Mouse (Mus musculus): ENCODE results near the gene Gpatch3.

Gpatch3 gene

DNA sequence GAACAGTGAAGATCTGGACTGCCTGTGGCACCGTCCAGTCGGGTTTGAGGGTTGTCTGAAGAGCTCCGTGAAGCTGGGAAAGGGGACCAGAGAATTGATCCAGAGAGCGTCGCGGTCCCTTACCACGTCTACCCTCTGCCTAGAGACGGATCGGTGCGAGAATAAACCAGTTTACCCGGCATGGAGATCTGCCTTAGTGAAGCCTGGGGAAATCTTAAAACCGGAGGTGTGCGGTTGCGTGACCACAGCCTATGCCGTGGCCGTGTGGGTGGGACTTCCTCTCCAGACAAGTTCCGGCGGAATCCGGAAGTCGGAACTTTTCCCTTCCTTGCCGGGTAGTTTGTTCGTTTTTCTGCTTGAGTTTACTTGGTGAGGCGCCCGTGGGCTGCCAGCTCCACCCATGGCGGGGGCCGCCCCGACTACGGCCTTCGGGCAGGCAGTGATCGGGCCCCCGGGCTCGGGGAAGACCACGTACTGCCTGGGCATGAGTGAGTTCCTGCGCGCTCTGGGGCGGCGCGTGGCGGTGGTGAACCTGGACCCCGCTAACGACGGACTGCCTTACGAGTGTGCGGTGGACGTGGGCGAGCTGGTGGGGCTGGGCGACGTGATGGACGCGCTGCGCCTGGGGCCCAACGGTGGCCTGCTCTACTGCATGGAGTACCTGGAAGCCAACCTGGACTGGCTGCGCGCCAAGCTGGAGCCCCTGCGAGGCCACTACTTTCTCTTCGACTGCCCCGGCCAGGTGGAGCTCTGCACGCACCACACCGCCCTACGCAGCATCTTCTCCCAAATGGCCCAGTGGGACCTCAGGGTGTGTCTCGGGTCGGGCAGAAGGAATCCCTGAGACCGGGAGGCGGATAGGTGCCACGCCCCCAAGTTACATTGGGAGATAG lies 9.8 kb downstream of the Gpatch3 start, which contains the start of gene Gpn2:
Gene Gpn2 (plus strand): TSS at position 304 of the 893 bp plus-strand sequence.
- in situ Hi-C loops (cut with MboI; ENCODE audit: unreplicated experiment in 2 of 2) = no loop called here

GRCm38 (mm10) chr4:133592570-133592969 lies 18.0 kb downstream of the Gpatch3 start:
- in situ Hi-C loops (cut with MboI; ENCODE audit: unreplicated experiment in 2 of 2) = loop anchor here (5.0 to 10.0 kb wide), 3 partner anchors 162 to 315 kb away; partner anchors contain the start of gene Arid1a (in 1 of the 2)

DNA sequence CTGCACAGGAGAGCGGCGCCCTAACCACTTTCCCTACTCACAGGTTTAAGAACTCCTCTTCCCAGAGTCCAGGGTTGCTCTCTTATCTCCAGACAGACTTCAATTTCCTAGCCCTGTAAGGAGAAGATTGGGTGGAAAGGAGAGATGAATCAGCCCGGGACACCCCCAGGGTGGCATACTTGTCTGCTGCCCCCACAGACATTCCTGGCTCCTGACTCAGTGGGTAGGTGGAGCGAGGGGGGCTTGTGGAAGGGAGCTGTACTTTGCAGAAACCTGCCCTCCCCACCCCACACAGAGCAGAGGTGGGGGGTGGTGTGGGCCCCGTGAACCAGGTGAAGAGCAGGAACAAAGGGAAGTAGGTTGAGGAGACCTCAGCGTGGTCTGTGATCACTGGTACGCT lies 21.0 kb downstream of the Gpatch3 start:
- in situ Hi-C loops (cut with MboI; ENCODE audit: unreplicated experiment in 2 of 2) = loop anchor here (5.0 to 10.0 kb wide), 2 partner anchors 159 to 162 kb away; partner anchors contain the start of gene Arid1a (in 2 of the 2)

DNA sequence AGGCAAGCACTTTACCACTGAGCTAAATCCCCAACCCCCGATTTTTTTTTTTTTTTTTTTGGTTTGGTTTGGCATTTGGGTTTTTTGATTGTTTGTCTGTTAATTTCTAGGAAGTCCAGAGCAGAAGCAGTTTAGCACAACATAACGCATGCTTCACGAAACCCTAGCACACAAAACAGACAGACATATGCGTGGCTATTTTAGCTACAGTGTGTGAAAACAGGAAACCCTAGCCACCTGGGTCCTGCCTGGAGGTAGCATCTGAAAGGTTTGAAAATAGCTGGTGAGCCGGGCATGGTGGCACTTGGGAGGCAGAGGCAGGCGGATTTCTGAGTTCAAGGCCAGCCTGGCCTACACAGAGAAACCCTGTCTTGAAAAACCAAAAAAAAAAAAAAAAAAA lies 21.5 kb downstream of the Gpatch3 start:
- in situ Hi-C loops (cut with MboI; ENCODE audit: unreplicated experiment in 2 of 2) = loop anchor here (5.0 to 10.0 kb wide), 2 partner anchors 159 to 161 kb away; partner anchors contain the start of gene Arid1a (in 2 of the 2)

- in situ Hi-C loops (cut with MboI; ENCODE audit: unreplicated experiment in 2 of 2) = loop anchor here (5.0 to 10.0 kb wide), 2 partner anchors 156 to 159 kb away; partner anchors contain the start of gene Arid1a (in 2 of the 2)
Measured at GRCm38 (mm10) chr4:133598616-133599015, 24.1 kb downstream of the Gpatch3 start.

DNA sequence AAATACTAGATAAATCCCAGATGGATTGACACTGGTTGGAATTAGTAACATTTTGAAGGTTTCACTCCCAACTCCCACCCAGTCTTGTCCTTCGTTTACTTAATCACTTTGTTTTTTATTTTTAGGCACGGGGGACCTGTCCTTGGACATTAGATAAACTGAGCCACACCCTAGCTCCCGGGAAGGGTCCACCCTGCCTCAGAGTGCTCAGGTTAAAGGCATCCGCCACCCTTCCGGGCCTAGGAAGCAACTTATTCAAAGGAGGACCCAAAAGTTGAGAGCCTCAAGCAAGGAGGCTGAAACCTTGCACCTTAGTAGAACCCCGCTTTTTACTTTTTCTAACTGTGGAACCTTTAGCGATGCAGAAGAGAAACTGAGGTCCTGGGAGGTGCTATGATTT lies 24.6 kb downstream of the Gpatch3 start:
- in situ Hi-C loops (cut with MboI; ENCODE audit: unreplicated experiment in 2 of 2) = loop anchor here (5.0 to 10.0 kb wide), 2 partner anchors 156 to 158 kb away; partner anchors contain the start of gene Arid1a (in 2 of the 2)

DNA sequence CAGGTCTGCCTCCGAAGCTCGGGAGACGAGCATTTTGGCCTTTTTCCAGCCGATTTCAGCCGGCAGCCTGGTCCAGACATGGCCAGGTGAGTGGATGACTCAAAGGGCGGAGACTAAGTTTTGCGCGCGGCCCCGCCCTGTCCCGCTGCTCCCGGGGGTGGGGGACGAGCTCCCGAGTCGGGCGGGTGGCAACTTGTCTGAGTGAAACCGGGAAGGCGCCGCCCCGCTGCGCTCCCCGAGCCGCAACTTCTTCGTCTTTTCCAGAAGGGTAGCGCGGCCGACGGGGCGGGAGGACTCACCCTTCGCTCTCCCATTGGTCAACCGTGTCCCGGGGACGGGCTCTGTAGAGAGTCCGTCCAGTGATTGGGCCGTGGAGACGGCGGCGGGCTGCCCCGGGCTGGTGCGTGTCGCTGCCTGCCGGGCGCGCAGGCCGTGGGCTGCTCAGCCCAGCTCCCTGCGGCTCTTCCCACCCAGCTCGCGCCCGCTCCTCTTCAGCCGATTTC lies 25.1 kb downstream of the Gpatch3 start:
- in situ Hi-C loops (cut with MboI; ENCODE audit: unreplicated experiment in 2 of 2) = loop anchor here (5.0 to 10.0 kb wide), 2 partner anchors 155 to 158 kb away; partner anchors contain the start of gene Arid1a (in 2 of the 2)

GRCm38 (mm10) chr4:133600306-133600705 lies 25.8 kb downstream of the Gpatch3 start:
- in situ Hi-C loops (cut with MboI; ENCODE audit: unreplicated experiment in 2 of 2) = no loop called here

- in situ Hi-C loops (cut with MboI; ENCODE audit: unreplicated experiment in 2 of 2) = no loop called here
Measured at GRCm38 (mm10) chr4:133601721-133602218, 27.2 kb downstream of the Gpatch3 start, which contains the start of gene Sfn. Gene Sfn (minus strand): TSS chr4:133602168.

- in situ Hi-C loops (cut with MboI; ENCODE audit: unreplicated experiment in 2 of 2) = no loop called here
Measured at GRCm38 (mm10) chr4:133603056-133603455, 28.5 kb downstream of the Gpatch3 start.

- in situ Hi-C loops (cut with MboI; ENCODE audit: unreplicated experiment in 2 of 2) = no loop called here
Measured at GRCm38 (mm10) chr4:133604175-133604574, 29.6 kb downstream of the Gpatch3 start.

DNA sequence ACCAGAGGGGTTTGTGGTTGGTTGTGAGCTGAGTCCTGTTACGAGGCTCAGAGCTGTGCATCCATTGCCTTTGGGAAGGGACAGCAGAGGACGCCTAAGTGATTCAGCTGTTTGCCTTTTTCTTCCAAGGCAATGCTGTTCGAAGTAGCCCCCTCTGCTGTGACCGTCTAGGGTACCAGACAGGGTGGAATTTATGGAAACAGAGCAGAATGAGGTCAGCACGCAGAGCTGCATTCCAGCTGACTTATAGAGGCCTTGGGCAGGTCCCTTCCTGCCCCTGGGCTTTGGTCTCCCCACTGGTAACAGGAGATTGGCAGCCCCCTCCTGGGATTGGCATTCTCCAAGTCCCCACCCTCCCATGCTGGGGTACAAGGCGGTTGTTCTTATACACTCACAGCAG lies 30.3 kb downstream of the Gpatch3 start:
- in situ Hi-C loops (cut with MboI; ENCODE audit: unreplicated experiment in 2 of 2) = loop anchor here (5.0 kb wide), 2 partner anchors 37 to 42 kb away; no protein-coding TSS in a partner anchor

DNA sequence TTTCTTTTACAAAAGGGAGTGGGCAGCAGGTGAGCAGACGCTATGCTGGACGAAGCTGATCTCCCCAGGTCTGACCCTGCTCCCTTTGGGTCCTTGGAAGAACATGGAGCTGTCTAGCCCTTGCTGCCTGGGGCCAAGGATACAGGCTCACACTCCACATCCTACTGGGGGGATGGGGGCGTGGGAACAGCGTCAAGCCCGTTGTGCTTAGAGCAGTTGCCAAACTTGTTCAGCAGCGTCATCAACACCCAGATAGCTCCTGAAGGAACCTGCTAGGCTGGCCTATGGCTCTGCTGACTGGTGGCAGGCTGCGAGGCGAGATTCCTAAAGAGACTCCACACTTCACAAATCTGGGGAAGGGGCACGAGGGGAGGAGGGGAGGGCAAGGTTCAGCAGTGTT lies 30.8 kb downstream of the Gpatch3 start:
- in situ Hi-C loops (cut with MboI; ENCODE audit: unreplicated experiment in 2 of 2) = loop anchor here (5.0 kb wide), 2 partner anchors 37 to 42 kb away; no protein-coding TSS in a partner anchor

GRCm38 (mm10) chr4:133607284-133607683 lies 32.7 kb downstream of the Gpatch3 start:
- in situ Hi-C loops (cut with MboI; ENCODE audit: unreplicated experiment in 2 of 2) = loop anchor here (5.0 kb wide), 2 partner anchors 35 to 40 kb away; no protein-coding TSS in a partner anchor

DNA sequence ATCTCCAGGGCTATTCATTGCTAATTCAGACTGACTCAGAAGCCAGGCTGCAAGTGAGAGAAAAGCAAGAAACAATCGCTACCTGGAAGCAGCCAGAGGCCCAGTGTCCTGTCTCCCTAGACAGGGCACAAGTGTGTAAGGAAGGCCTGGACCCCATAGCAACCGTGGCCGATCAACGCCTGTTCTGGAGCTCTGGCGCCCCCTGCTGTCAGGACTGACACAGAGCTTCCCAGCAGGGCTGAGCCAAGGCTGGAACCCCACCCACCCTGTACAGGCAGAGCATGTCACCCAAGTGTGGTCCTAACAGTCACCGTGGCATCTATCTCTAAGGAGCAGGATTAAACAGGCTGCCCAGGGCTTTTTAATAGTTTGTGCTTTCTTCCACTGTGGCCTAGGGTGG lies 35.2 kb downstream of the Gpatch3 start:
- in situ Hi-C loops (cut with MboI; ENCODE audit: unreplicated experiment in 2 of 2) = loop anchor here (5.0 kb wide), 2 partner anchors 33 to 38 kb away; no protein-coding TSS in a partner anchor

- in situ Hi-C loops (cut with MboI; ENCODE audit: unreplicated experiment in 2 of 2) = no loop called here
Measured at GRCm38 (mm10) chr4:133611815-133612214, 37.3 kb downstream of the Gpatch3 start.

GRCm38 (mm10) chr4:133612416-133612815 lies 37.9 kb downstream of the Gpatch3 start:
- in situ Hi-C loops (cut with MboI; ENCODE audit: unreplicated experiment in 2 of 2) = no loop called here

GRCm38 (mm10) chr4:133613026-133613425 lies 38.5 kb downstream of the Gpatch3 start:
- in situ Hi-C loops (cut with MboI; ENCODE audit: unreplicated experiment in 2 of 2) = no loop called here

DNA sequence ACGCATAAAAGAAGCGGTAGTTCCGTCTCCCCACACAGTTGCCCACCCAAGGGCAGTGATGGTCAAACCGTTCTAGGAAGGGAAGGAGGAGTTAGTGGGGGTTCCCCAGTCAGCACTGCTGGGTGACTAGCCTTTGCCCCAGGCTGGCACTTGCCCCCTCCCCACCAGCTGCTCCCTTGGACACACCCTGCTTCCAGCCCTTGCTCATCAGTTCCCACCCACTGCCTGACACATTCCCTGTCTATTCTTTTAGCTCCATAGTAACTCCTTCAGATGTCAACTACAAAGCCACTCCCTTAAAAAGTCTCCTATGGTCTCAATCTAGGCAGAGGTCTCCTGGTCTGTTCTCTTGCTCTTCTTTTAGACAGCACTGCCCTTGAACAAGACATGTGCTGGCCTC lies 39.3 kb downstream of the Gpatch3 start:
- in situ Hi-C loops (cut with MboI; ENCODE audit: unreplicated experiment in 2 of 2) = no loop called here

GRCm38 (mm10) chr4:133614274-133614761 lies 39.8 kb downstream of the Gpatch3 start:
- in situ Hi-C loops (cut with MboI; ENCODE audit: unreplicated experiment in 2 of 2) = no loop called here

DNA sequence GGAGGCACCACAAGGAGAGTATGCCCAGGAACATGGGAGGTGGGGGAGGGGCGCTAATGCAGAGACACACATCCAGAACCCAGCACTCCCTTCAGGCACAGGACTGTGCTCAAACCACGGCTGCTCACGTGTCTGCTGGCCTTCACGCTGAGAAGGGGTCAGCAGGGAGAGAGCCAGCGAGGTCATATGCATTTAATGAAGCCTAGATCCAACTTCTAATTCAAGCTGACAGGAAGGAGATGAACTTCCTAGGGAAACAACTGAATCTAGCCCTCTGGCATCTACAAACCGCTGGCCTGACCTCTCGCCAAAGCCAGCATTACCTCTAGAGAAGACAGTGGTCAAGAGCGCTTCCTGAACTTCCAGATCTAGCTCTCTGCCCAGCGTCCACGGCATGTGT lies 40.9 kb downstream of the Gpatch3 start:
- in situ Hi-C loops (cut with MboI; ENCODE audit: unreplicated experiment in 2 of 2) = no loop called here
